Mouse (Mus musculus) ES-Bruce4 (cell line): ENCODE results near the gene Eqtn.

Experiments
- CTCF ChIP-seq: IDR thresholded peaks from one replicate; pipeline ENCODE4 v1.8.1; 2011; ENCODE audit warnings: low read depth, low read length
- EP300 ChIP-seq: IDR thresholded peaks from 2 replicates; pipeline ENCODE4 v1.6.1; 2011; ENCODE audit warnings: low read depth, low read length; ENCODE audit not compliant: insufficient read depth

DNA sequence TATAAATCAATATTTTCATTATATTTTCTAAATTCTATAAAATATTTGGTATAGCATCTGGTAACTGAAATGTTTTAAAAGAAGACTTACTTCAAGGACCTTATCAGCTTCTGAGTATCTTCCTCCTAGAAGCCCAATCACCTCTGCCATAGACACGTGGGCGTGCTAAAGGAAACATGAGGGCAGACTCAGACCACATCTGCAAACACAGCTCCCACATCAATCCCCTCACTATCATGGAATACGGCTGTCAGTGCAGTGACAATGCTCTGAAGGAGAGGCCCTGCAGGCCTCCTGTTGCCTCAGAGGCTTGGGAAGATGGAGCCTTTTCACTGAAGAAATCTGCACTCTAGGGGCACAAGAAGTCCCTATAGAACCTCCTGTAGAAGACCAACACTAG, 24.1 kb upstream of the Eqtn start:
- TF ChIP-seq CTCF (no peak), EP300 (no peak)
